In the genomic region with DNA sequence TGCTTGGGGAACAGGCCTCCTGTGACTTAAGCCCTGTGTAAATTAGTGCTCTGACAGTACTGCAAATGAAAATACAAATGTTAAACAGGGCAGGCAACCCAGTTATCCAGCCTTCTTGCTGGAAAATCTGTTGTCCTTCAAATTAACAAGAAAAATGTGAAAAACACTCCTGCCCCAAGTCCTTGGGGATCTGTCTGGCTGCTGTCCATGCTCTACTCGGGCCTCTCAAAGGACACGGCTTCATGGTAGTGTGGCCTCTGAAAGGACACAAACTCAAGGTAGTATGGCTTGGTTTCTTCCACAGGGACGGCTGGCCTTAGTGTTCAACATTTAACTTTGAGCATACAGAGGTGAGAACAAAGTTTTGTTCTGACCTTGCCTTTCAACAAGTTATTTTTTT, we compare ENCODE assay signal across 16 mouse cellular contexts.
"Had no signal": no experiment of that assay in that cellular context is flagged by ENCODE, and none has a peak within 500 bp of the region (broad histone marks: within the 10 kb centered on the region; RNA-seq: fewer than 3 reads in every experiment).

No protein-coding gene starts in this region.

- H3K9ac ChIP-seq: intestine, embryonic 15.5 days; liver, embryonic 13.5 days; liver, postnatal 0 days; lung, embryonic 15.5 days; midbrain, embryonic 12.5 days; neural tube, embryonic 13.5 days had no signal

- H3K9me3 ChIP-seq: intestine, embryonic 15.5 days; liver, embryonic 13.5 days; lung, embryonic 15.5 days; midbrain, embryonic 12.5 days; neural tube, embryonic 13.5 days had no signal

- ATAC-seq: intestine, embryonic 15.5 days; liver, postnatal 0 days; midbrain, embryonic 16.5 days had no signal

- H3K4me2 ChIP-seq: intestine, embryonic 15.5 days; liver, embryonic 13.5 days; lung, embryonic 15.5 days; midbrain, embryonic 12.5 days; neural tube, embryonic 13.5 days had no signal

- H3K27me3 ChIP-seq: intestine, embryonic 15.5 days; liver, embryonic 13.5 days; lung, embryonic 15.5 days; midbrain, embryonic 12.5 days; neural tube, embryonic 13.5 days had no signal

- H3K4me3 ChIP-seq: intestine, embryonic 15.5 days; liver, embryonic 13.5 days; lung, embryonic 15.5 days; midbrain, embryonic 12.5 days; neural tube, embryonic 13.5 days had no signal

- H3K27ac ChIP-seq: intestine, embryonic 15.5 days; liver, embryonic 13.5 days; lung, embryonic 15.5 days; midbrain, embryonic 12.5 days; neural tube, embryonic 13.5 days had no signal

- DNase-seq: kidney, adult 18-20 months; left cerebral cortex, postnatal 4 days; liver; liver, embryonic 13.5 days; liver, postnatal 0 days; lung, postnatal 14 days; retina, postnatal 1 day; right cerebral cortex, postnatal 4 days; spleen, adult 18-20 months; thymus, adult 2 months; thymus, postnatal 25 days had no signal

- H3K36me3 ChIP-seq: intestine, embryonic 15.5 days; liver, embryonic 13.5 days; lung, embryonic 15.5 days; midbrain, embryonic 12.5 days; neural tube, embryonic 13.5 days had no signal

- H3K4me1 ChIP-seq: intestine, embryonic 15.5 days; liver, embryonic 13.5 days; lung, embryonic 15.5 days; midbrain, embryonic 12.5 days; neural tube, embryonic 13.5 days had no signal
